Mouse (Mus musculus): ENCODE measurements around the gene 4930548H24Rik. TPM values are rescaled to one million over a fixed set of nuclear protein-coding genes. Genes with fewer than 3 reads are reported as not detected.
A peak's percentile ranks its signal among the peaks of the same experiment; 100 is the strongest.

The 4930548H24Rik gene
- not detected in 2 replicates for polyA plus RNA-seq (2012; ENCODE audit: insufficient read depth, insufficient read length, missing spikeins)

GRCm38 (mm10) chr5:31485440-31485839 is at the start of gene 4930548H24Rik:
Gene 4930548H24Rik (plus strand): TSS chr5:31485740.
- Histone ChIP-seq H3K4me3 (ENCODE audit: insufficient read depth, low read depth, low read length) (no peak within 1 kb of the TSS), H3K4me1 (ENCODE audit: control insufficient read depth, insufficient read depth, insufficient read length, low read length) (no peaks in the 10 kb centered on the region), H3K27ac (replicated peaks; ENCODE audit: low read depth, low read length) (no peak within 1 kb of the TSS)

- Histone ChIP-seq H3K4me3 (ENCODE audit: insufficient read depth, low read depth, low read length) (peak overlapping the region; percentile 64; the same call in 1 of the 2 replicates), H3K27ac (replicated peaks; ENCODE audit: low read depth, low read length) (peak overlapping the region; percentile 87), H3K4me1 (ENCODE audit: control insufficient read depth, insufficient read depth, insufficient read length, low read length) (peaks cover 7% of the 10 kb centered on the region; the same call in 1 of the 2 replicates)
Observed at GRCm38 (mm10) chr5:31451336-31451735, 34.2 kb upstream of the 4930548H24Rik start.

- Histone ChIP-seq H3K27ac (replicated peaks; ENCODE audit: low read depth, low read length) (peak within 1 kb of the TSS; percentile 87), H3K4me3 (ENCODE audit: insufficient read depth, low read depth, low read length) (peak within 1 kb of the TSS; percentile 64), H3K4me1 (ENCODE audit: control insufficient read depth, insufficient read depth, insufficient read length, low read length) (peaks cover 7% of the 10 kb centered on the region; the same call in 1 of the 2 replicates)
Observed at GRCm38 (mm10) chr5:31451878-31452561, 33.5 kb upstream of the 4930548H24Rik start, which contains the start of gene Zfp512. Gene Zfp512 (plus strand): TSS chr5:31452431.

- H3K4me3 ChIP-seq (ENCODE audit: insufficient read depth, low read depth, low read length): peak overlapping the region; percentile 64
- peaks cover 7% of the 10 kb centered on the region; the same call in 1 of the 2 replicates for H3K4me1 ChIP-seq (ENCODE audit: control insufficient read depth, insufficient read depth, insufficient read length, low read length)
- H3K27ac ChIP-seq (replicated peaks; ENCODE audit: low read depth, low read length): peak overlapping the region; percentile 56
Observed at GRCm38 (mm10) chr5:31452562-31452878, 33.0 kb upstream of the 4930548H24Rik start.

- Histone ChIP-seq H3K4me1 (ENCODE audit: control insufficient read depth, insufficient read depth, insufficient read length, low read length) (peaks cover 7% of the 10 kb centered on the region; the same call in 1 of the 2 replicates), H3K27ac (replicated peaks; ENCODE audit: low read depth, low read length) (no peak overlapping the region; the same call in 1 of the 2 replicates), H3K4me3 (ENCODE audit: insufficient read depth, low read depth, low read length) (peak overlapping the region; percentile 59)
Observed at GRCm38 (mm10) chr5:31452886-31453410, 32.6 kb upstream of the 4930548H24Rik start.

- H3K27ac ChIP-seq (replicated peaks; ENCODE audit: low read depth, low read length): no peak overlapping the region
- H3K4me1 ChIP-seq (ENCODE audit: control insufficient read depth, insufficient read depth, insufficient read length, low read length): no peaks in the 10 kb centered on the region; the same call in 1 of the 2 replicates
- H3K4me3 ChIP-seq (ENCODE audit: insufficient read depth, low read depth, low read length): no peak overlapping the region
Observed at GRCm38 (mm10) chr5:31467798-31468197, 17.7 kb upstream of the 4930548H24Rik start.

- no peak overlapping the region for H3K27ac ChIP-seq (replicated peaks; ENCODE audit: low read depth, low read length)
- no peaks in the 10 kb centered on the region; the same call in 1 of the 2 replicates for H3K4me1 ChIP-seq (ENCODE audit: control insufficient read depth, insufficient read depth, insufficient read length, low read length)
- no peak overlapping the region for H3K4me3 ChIP-seq (ENCODE audit: insufficient read depth, low read depth, low read length)
Observed at GRCm38 (mm10) chr5:31469711-31470110, 15.8 kb upstream of the 4930548H24Rik start.

GRCm38 (mm10) chr5:31470334-31470733 is 15.2 kb upstream of the 4930548H24Rik start:
- Histone ChIP-seq H3K27ac (replicated peaks; ENCODE audit: low read depth, low read length) (no peak overlapping the region), H3K4me3 (ENCODE audit: insufficient read depth, low read depth, low read length) (no peak overlapping the region), H3K4me1 (ENCODE audit: control insufficient read depth, insufficient read depth, insufficient read length, low read length) (no peaks in the 10 kb centered on the region; the same call in 1 of the 2 replicates)

GRCm38 (mm10) chr5:31480536-31480935 is 5.0 kb upstream of the 4930548H24Rik start:
- Histone ChIP-seq H3K4me1 (ENCODE audit: control insufficient read depth, insufficient read depth, insufficient read length, low read length) (no peaks in the 10 kb centered on the region), H3K4me3 (ENCODE audit: insufficient read depth, low read depth, low read length) (no peak overlapping the region), H3K27ac (replicated peaks; ENCODE audit: low read depth, low read length) (no peak overlapping the region)

GRCm38 (mm10) chr5:31487889-31488288 is 2.3 kb downstream of the 4930548H24Rik start:
- no peak overlapping the region for H3K27ac ChIP-seq (replicated peaks; ENCODE audit: low read depth, low read length)
- no peaks in the 10 kb centered on the region for H3K4me1 ChIP-seq (ENCODE audit: control insufficient read depth, insufficient read depth, insufficient read length, low read length)
- H3K4me3 ChIP-seq (ENCODE audit: insufficient read depth, low read depth, low read length): no peak overlapping the region

- Histone ChIP-seq H3K4me3 (ENCODE audit: insufficient read depth, low read depth, low read length) (no peak overlapping the region), H3K4me1 (ENCODE audit: control insufficient read depth, insufficient read depth, insufficient read length, low read length) (no peaks in the 10 kb centered on the region)
Observed at GRCm38 (mm10) chr5:31489116-31489769, 3.7 kb downstream of the 4930548H24Rik start.

GRCm38 (mm10) chr5:31492031-31492430 is 6.5 kb downstream of the 4930548H24Rik start:
- H3K4me1 ChIP-seq (ENCODE audit: control insufficient read depth, insufficient read depth, insufficient read length, low read length): peaks cover 5% of the 10 kb centered on the region; the same call in 1 of the 2 replicates
- H3K4me3 ChIP-seq (ENCODE audit: insufficient read depth, low read depth, low read length): no peak overlapping the region
- H3K27ac ChIP-seq (replicated peaks; ENCODE audit: low read depth, low read length): no peak overlapping the region

More at GRCm38 (mm10) chr5:31489116-31489769, 3.7 kb downstream of the 4930548H24Rik start:
- no peak overlapping the region for H3K27ac ChIP-seq (replicated peaks; ENCODE audit: low read depth, low read length)

GRCm38 (mm10) chr5:31494513-31495297 is 9.2 kb downstream of the 4930548H24Rik start, which contains the start of gene Gpn1:
Gene Gpn1 (plus strand): TSS chr5:31494741.
- peaks cover 5% of the 10 kb centered on the region; the same call in 1 of the 2 replicates for H3K4me1 ChIP-seq (ENCODE audit: control insufficient read depth, insufficient read depth, insufficient read length, low read length)
- peak within 1 kb of the TSS; percentile 73 for H3K4me3 ChIP-seq (ENCODE audit: insufficient read depth, low read depth, low read length)
- no peak within 1 kb of the TSS for H3K27ac ChIP-seq (replicated peaks; ENCODE audit: low read depth, low read length)

GRCm38 (mm10) chr5:31504843-31505242 is 19.3 kb downstream of the 4930548H24Rik start:
- no peak overlapping the region for H3K4me3 ChIP-seq (ENCODE audit: insufficient read depth, low read depth, low read length)
- H3K27ac ChIP-seq (replicated peaks; ENCODE audit: low read depth, low read length): no peak overlapping the region
- H3K4me1 ChIP-seq (ENCODE audit: control insufficient read depth, insufficient read depth, insufficient read length, low read length): no peaks in the 10 kb centered on the region

Measured in brown adipose tissue, adult 24 weeks (tissue).